Mouse (Mus musculus): ENCODE data around the gene Mdga1.

Mdga1 gene

GRCm38 (mm10) chr17:29979020-29979419 is 9.1 kb upstream of the Mdga1 start:
- no peak for DNase-seq

GRCm38 (mm10) chr17:29975731-29976130 is 5.8 kb upstream of the Mdga1 start:
- peak; percentile 88 for DNase-seq

DNA sequence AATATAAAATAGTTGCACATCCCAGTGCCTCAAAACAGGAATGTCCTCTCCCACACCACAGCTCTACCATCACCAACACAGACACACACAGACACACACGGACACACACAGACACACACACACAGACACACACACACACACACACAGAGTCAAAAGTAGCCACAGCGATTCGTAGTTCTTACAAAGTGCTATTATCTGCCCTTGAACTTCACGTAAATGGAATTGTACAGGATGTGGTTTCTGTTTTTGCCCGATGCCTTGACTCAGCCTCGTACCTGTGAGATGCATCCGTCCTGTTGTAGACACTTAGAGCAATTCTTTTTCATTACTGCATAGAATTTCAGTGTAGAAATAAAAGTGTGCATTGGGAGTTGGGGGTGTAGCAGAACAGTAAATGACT is 3.3 kb upstream of the Mdga1 start:
- no peak for DNase-seq

DNA sequence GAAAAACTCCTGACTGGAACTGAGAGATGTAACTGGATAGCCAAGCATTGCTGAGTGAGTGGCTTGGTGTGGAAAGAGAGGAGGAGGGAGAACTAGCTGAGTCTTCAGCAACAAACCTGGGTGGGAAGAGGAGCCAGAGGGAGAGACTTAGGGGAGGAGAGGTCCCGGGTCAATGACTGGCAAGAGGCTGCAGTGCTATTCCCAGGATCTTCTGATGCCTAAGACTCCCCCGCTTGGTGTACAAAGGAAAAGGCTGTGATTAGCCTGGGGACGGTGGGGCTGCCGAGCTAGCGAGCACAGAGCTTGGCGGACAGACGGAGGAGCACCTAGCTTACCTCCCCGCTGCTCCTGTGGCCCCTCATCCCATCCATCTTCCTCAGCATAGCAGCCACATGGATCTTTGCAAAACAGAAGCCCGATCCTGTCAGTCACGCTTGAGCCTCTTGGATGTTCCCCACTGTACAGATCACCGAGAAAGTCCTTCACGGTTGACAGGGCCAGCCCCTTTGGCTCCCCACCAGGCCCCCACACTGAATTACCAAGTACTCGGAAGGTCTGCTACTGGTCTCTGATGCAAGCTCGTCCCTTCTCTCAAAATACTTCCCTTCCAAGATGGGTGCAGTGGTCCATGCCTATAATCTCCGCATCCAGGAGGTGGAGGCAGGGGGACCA is 2.0 kb upstream of the Mdga1 start:
- DNase-seq, result no peak

DNA sequence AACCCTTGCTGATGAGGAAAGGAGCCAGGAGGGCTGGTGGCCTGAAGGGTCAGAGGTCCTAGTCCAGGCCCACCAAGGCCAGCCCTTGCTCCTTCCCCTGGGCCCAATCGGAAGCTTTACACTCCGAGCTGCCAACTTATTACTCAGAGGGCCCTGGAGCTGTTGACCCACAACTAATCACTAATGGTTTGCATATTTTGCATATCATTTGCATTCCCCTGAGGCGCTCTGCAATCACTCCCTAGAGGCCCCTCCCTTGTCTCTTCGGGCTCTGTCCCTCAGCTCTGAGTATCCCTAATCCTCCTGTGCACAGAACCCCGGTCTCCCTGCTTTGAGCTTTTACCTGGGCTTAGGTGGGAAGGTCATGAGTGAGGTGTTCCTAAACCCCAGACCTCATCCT is 4.4 kb downstream of the Mdga1 start:
- DNase-seq, result peak; percentile 72

- DNase-seq, result peak; percentile 70
These were observed 6.1 kb downstream of the Mdga1 start for GRCm38 (mm10) chr17:29963730-29964259.

DNA sequence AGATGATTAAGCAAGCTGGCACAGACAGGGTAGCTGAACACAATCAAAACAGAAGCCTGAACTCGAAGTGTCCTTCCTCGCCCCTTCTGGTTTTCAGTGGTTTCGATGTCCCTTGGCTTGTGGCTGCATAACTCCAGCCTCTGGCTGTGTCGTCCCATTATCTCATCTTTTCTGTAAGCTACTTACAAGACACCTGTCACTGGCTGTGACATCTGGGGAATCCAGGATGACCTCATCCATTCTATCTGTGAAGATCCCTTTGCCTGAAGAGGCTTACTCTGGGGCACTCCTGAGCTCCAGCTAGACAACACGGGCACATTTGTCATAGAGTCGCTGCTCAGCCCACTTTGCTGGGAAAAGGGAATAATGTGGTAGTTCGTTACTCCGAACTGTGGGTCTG is 14.0 kb downstream of the Mdga1 start:
- peak; percentile 76 for DNase-seq

GRCm38 (mm10) chr17:29954316-29954715 is 15.6 kb downstream of the Mdga1 start:
- DNase-seq, result no peak

GRCm38 (mm10) chr17:29951100-29951499 is 18.8 kb downstream of the Mdga1 start:
- DNase-seq, result no peak

- DNase-seq, result no peak
These were observed 19.3 kb downstream of the Mdga1 start for GRCm38 (mm10) chr17:29950574-29950973.

DNA sequence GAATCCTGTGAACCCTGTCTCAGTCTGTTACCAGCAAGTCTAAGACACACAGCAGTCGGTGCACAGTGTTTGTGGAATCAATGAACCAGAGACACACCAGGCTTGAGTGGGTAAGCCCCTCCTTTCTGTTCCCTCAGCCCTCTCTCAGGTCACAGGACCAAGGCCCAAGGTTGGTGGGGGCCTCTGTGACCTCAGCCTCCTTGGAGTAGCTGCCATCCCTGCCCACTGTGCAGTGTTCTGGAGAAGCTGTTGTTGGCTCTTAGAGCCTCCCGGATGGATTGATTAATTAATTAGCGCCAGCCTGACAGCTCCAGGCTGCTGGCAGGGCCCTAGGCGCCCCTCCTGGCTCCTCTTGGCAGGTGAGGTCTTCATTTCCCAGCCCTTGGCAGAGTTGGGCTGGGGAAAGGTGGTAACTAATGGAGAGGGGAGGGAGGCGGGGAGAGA is 22.6 kb downstream of the Mdga1 start:
- peak; percentile 49 for DNase-seq

DNA sequence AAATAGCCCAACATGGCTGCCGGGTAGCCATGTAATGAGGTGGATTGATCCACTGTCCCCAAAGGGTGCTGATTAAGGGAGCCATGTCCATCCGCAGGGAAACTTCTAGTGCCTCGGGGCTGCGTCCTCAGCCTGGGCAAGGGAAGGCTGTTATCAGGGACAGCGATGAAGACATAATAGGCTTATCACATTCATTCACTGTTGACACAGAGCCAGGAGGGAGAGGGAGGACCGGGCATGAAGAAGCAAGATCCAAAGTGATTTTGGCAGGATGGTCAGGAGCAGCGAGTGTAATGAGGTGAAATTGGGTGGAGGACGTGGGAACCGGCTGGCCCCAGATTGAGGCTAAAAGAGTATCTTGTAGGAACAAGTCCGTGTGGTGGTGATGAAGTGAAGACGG is 25.5 kb downstream of the Mdga1 start:
- DNase-seq, result peak; percentile 78

- DNase-seq, result no peak
These were observed 30.9 kb downstream of the Mdga1 start for GRCm38 (mm10) chr17:29939011-29939410.

DNA sequence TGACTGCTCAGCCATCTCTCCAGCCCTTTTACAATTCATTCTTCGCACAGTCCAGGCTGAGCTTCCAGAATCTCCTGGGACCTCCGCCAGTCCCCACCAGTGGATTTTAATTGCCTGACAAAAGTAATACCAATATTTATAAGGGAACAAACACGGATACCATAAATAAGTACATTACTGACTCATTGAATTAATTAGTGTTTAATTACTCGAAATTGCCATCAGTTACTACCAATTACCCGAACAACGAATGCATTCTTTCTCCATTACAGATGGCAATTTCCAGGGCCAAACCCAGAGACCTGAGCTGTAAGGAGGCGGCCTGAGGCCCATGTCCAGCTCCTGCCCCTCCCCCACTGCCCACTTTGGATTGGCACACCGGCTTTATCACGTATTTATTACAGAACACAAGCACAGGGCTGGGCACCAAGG is 32.5 kb downstream of the Mdga1 start:
- DNase-seq, result peak; percentile 79

DNA sequence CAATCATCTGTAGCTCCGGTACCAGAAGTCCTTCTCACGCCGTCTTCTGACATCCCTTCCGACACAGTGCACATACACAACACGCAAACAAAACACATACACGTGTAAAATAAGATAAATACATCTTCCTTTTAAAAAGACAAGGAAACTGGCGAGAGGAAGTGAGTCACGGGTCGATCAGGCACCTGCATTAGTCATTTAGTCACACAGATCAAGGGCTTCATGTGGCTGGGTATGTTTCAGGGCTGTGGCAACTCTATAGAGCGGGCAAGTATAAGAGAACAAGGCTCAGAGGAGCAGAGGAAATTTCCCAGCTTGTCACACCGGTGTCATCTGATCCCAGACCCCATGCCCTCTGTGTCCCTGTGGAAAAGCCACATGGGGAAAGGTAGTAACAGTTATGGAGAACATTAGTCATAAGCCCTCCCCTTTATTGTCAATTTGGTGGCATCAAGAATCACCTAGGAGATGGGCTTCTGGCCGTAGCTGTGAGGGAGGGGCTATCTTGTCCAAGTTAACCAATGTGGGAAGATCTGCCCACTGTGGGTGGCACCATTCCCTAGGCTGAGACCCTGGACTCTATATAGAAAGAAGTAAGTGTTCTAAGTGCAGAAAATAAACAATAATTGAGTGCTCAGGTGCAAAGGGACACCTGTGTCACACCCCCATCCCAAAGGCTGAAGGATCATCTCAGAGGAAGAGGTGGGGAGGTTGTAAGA is 35.6 kb downstream of the Mdga1 start:
- DNase-seq, result no peak

- no peak for DNase-seq
These were observed 37.1 kb downstream of the Mdga1 start for GRCm38 (mm10) chr17:29932753-29933152.

DNA sequence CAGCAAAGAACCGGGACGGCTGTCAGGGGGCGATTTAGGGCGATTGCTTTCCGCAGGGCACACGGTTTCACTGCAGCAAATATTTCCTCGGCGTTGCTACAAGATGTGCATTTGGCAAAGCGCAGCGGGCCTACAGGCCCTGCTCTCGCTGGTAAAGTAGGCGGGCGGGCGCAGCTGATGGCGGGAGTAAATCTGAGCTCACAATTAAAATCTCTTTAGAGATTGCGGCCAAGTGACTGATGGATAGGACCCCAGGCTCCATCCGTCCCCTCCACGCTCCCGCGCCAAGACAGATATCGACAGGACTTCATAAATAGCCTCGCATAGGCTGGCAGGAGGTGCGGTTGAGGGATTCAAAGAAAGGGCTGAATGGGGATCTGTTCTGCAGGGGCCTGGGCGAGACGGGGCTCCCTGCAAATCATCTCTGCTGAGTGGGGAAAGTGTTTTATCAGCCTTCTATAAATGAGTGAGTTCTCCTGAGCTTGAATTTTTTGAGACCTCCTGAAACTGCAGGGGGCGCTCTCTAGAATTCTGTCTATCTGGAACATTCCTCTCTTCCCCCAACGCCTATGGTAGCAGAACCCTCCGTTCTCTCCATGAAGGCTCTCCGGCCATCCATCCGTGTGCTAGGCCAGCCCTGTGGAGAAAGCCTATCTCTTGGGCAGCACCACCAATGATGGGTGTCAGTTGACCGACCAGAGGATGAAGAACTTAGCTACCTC is 38.5 kb downstream of the Mdga1 start:
- no peak for DNase-seq

- no peak for DNase-seq
These were observed 41.1 kb downstream of the Mdga1 start for GRCm38 (mm10) chr17:29928751-29929237.

GRCm38 (mm10) chr17:29925608-29926606 is 44.0 kb downstream of the Mdga1 start:
- no peak for DNase-seq

- no peak for DNase-seq
These were observed 49.8 kb downstream of the Mdga1 start for GRCm38 (mm10) chr17:29920089-29920488.

DNA sequence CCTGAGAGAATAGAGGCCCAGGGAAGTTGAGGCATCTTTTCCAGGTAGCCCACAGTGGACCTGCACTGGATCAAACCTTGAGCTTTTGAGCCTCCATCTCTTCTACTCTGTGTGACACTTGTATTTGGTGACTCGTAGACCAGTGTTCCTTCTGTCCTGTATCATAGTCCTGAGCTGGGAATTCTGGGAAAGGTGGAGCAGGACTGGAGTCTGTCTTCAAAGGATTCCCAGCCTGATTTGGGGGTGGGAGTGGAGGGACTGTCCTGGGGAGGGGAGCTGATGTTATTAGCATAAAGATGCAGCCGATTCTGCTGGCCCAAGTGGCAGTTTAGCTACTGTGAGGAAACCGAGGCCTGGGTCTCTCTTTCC is 50.4 kb downstream of the Mdga1 start:
- DNase-seq, result no peak

Measured in retina, postnatal 1 day (tissue).